In the genomic region with DNA sequence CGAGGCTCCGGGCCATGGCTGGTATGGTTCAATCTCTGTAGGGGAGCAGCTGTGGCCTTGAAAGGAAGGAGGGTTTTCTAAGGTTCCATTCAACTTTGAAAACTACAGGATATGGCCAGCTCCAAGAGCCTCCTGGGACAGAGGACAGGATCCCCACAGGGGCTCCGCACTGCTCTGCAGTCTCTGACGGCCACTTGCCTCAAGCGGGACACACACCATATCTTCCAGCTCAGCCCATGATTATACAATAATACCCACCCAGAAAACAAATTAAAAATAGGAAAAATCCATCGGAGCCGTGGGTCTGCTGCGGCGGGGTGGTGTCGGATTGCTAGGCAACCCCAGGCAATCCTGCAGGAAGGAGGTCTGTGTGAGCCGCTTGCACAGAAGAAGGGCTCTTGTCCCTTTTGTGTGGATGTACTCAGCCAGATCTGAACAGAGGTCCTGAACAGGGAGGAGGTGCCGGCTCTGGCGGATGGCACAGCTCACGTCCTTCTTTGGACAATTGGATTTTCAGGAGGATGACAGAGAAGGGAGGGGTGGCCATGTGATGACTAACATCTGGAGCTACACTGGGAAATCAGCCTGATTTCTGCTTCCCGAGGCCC, we compare ENCODE assay signal across 12 mouse cellular contexts. TPM values are rescaled to one million over a fixed set of nuclear protein-coding genes. Genes with fewer than 3 reads are reported as not detected.
A peak's percentile ranks its signal among the peaks of the same experiment; 100 is the strongest.
DNase-seq lines count a peak whose midpoint lies in the region; ATAC-seq lines count a peak whose summit lies in the region.
"Had no signal": no experiment of that assay in that cellular context is flagged by ENCODE, and none has a peak within 500 bp of the region (broad histone marks: within the 10 kb centered on the region; RNA-seq: fewer than 3 reads in every experiment).

No protein-coding gene starts in this region.

- H3K9ac ChIP-seq in embryonic facial prominence, embryonic 11.5 days (replicated peaks; ENCODE audit: low read length) = no peak overlapping the region
- H3K9ac ChIP-seq in hindbrain, embryonic 12.5 days = no peak overlapping the region
- no peak overlapping the region for H3K9ac ChIP-seq in midbrain, embryonic 14.5 days (replicated peaks; ENCODE audit: low read length)
- H3K9ac ChIP-seq: lung, embryonic 15.5 days had no signal

- no peak overlapping the region for H3K4me3 ChIP-seq in embryonic facial prominence, embryonic 11.5 days (ENCODE audit: low read depth, low read length)
- H3K4me3 ChIP-seq in hindbrain, embryonic 12.5 days = no peak overlapping the region
- H3K4me3 ChIP-seq in midbrain, embryonic 14.5 days (replicated peaks; ENCODE audit: low read depth, low read length) = no peak overlapping the region
- H3K4me3 ChIP-seq: lung, embryonic 15.5 days had no signal

- 0 out of 2 replicates have a peak overlapping the region, but pooled peaks have one; percentile 47 for H3K27ac ChIP-seq in embryonic facial prominence, embryonic 11.5 days (replicated peaks; ENCODE audit: low read depth, low read length)
- H3K27ac ChIP-seq in hindbrain, embryonic 12.5 days = peak overlapping the region; percentile 74
- H3K27ac ChIP-seq in midbrain, embryonic 14.5 days (replicated peaks; ENCODE audit: low read depth, low read length) = peak overlapping the region; percentile 68
- H3K27ac ChIP-seq: lung, embryonic 15.5 days had no signal

- H3K9me3 ChIP-seq in embryonic facial prominence, embryonic 11.5 days (replicated peaks; ENCODE audit: control insufficient read depth, low read length) = no peaks in the 10 kb centered on the region
- H3K9me3 ChIP-seq in hindbrain, embryonic 12.5 days (replicated peaks) = no peaks in the 10 kb centered on the region
- H3K9me3 ChIP-seq in midbrain, embryonic 14.5 days (ENCODE audit: control insufficient read depth, low read length) = no peaks in the 10 kb centered on the region
- H3K9me3 ChIP-seq: lung, embryonic 15.5 days had no signal

- no peaks in the 10 kb centered on the region for H3K36me3 ChIP-seq in embryonic facial prominence, embryonic 11.5 days (replicated peaks; ENCODE audit: control insufficient read depth, insufficient read depth, low read depth, low read length)
- H3K36me3 ChIP-seq in hindbrain, embryonic 12.5 days = no peaks in the 10 kb centered on the region
- H3K36me3 ChIP-seq in midbrain, embryonic 14.5 days (ENCODE audit: control insufficient read depth, insufficient read depth, low read length) = no peaks in the 10 kb centered on the region
- H3K36me3 ChIP-seq: lung, embryonic 15.5 days had no signal

- H3K4me2 ChIP-seq in embryonic facial prominence, embryonic 11.5 days (ENCODE audit: low read depth, low read length) = peak overlapping the region; percentile 29; the same call in 1 of the 2 replicates
- peak overlapping the region; percentile 35 for H3K4me2 ChIP-seq in hindbrain, embryonic 12.5 days (replicated peaks)
- H3K4me2 ChIP-seq in midbrain, embryonic 14.5 days (ENCODE audit: low read length) = peak overlapping the region; percentile 19
- H3K4me2 ChIP-seq: lung, embryonic 15.5 days had no signal

- no peak for ATAC-seq in embryonic facial prominence, embryonic 11.5 days (replicated peaks; ENCODE audit: insufficient number of reproducible peaks, low FRiP score, low TSS enrichment, low read depth)
- ATAC-seq in hindbrain, embryonic 12.5 days (ENCODE audit: low FRiP score) = peak; percentile 63
- peak; percentile 48; the same call in 1 of the 2 replicates for ATAC-seq in midbrain, embryonic 14.5 days (ENCODE audit: low FRiP score, low TSS enrichment)

- H3K4me1 ChIP-seq in embryonic facial prominence, embryonic 11.5 days (ENCODE audit: control insufficient read depth, insufficient read depth, low read length) = peaks cover 2% of the 10 kb centered on the region; the same call in 1 of the 2 replicates
- H3K4me1 ChIP-seq in hindbrain, embryonic 12.5 days = peaks cover 26% of the 10 kb centered on the region
- H3K4me1 ChIP-seq in midbrain, embryonic 14.5 days (ENCODE audit: control insufficient read depth, insufficient read depth, low read length) = peaks cover 16% of the 10 kb centered on the region
- H3K4me1 ChIP-seq: lung, embryonic 15.5 days had no signal

- H3K27me3 ChIP-seq in embryonic facial prominence, embryonic 11.5 days (ENCODE audit: control insufficient read depth, insufficient read depth, low read length) = no peaks in the 10 kb centered on the region
- no peaks in the 10 kb centered on the region; the same call in 1 of the 2 replicates for H3K27me3 ChIP-seq in hindbrain, embryonic 12.5 days
- H3K27me3 ChIP-seq in midbrain, embryonic 14.5 days (ENCODE audit: control insufficient read depth, insufficient read depth, low read length) = no peaks in the 10 kb centered on the region

- DNase-seq in cerebellum, postnatal 14 days = peak; percentile 13 to 20
- DNase-seq in cerebellum, postnatal 25 days = no peak
- DNase-seq in embryonic facial prominence, embryonic 11.5 days (ENCODE audit: low spot score) = peak; percentile 38
- peak; percentile 62 for DNase-seq in midbrain, embryonic 14.5 days
- no peak for DNase-seq in lung, postnatal 25 days (ENCODE audit: low spot score)
- no peak for DNase-seq in thymus, adult 18-20 months
- DNase-seq in c-Kit-positive CD71-positive TER-119-positive erythroid progenitor cells, embryonic 14.5 days (ENCODE audit: low spot score) = no peak
- DNase-seq: adrenal gland, postnatal 14 days; heart, postnatal 14 days; thymus, postnatal 25 days had no signal

- 15% methylated on average over 15 of the region's 15 CpGs for WGBS in embryonic facial prominence, embryonic 11.5 days
- WGBS in hindbrain, embryonic 12.5 days = 6% methylated on average over 15 of the region's 15 CpGs
- WGBS in midbrain, embryonic 14.5 days = 2% methylated on average over 15 of the region's 15 CpGs

RNA-seq across cellular contexts. Expression of a gene that starts 5.1 kb away (rescaled TPM):
- 2.5 and 2.7 TPM in 2 replicates for polyA plus RNA-seq in embryonic facial prominence, embryonic 11.5 days (2014; fragmentation: Nextera tagmentation; extraction: Ambion mirVana)
- polyA plus RNA-seq in hindbrain, embryonic 12.5 days (2016; fragmentation: Nextera tagmentation; extraction: Ambion mirVana) = 26.5 and 33.6 TPM in 2 replicates
- 31.7 and 41.9 TPM in 2 replicates for polyA plus RNA-seq in midbrain, embryonic 14.5 days (2014; fragmentation: Nextera tagmentation; extraction: Ambion mirVana)

Comparison
In these comparisons a context has a peak if more than half of its experiments do, and no peak if none do; other contexts are left out.
1. DNase-seq: peak in cerebellum, postnatal 14 days (2 of 2), embryonic facial prominence, embryonic 11.5 days (single experiment) and midbrain, embryonic 14.5 days (single experiment); none in cerebellum, postnatal 25 days (0 of 2), lung, postnatal 25 days (single experiment), thymus, adult 18-20 months (0 of 2) and c-Kit-positive CD71-positive TER-119-positive erythroid progenitor cells, embryonic 14.5 days (single experiment).
2. Peak in every context shown above with its lines, with median percentiles within 50 percentile points of each other: H3K27ac ChIP-seq and H3K4me2 ChIP-seq.